Mouse (Mus musculus): ENCODE measurements around the gene Klf11. TPM values are rescaled to one million over a fixed set of nuclear protein-coding genes. Genes with fewer than 3 reads are reported as not detected.

Gene Klf11
- polyA plus RNA-seq, 1 experiment from 2014 or later, result 19.9 TPM

GRCm38 (mm10) chr12:24708824-24709218 is 57.7 kb downstream of the Klf11 start:
- Histone ChIP-seq H3K9me3 (no peaks in the 10 kb centered on the region), H3K27ac (no peak overlapping the region), H3K4me2 (peak overlapping the region; percentile 89), H3K36me3 (replicated peaks) (no peaks in the 10 kb centered on the region), H3K4me1 (peaks cover 28% of the 10 kb centered on the region), H3K9ac (peak overlapping the region; percentile 81), H3K27me3 (replicated peaks) (peaks cover 8% of the 10 kb centered on the region; the same call in 1 of the 2 replicates), H3K4me3 (peak overlapping the region; percentile 95)
- ATAC-seq (replicated peaks), result peak; percentile 2; the same call in 1 of the 2 replicates
- under 1% methylated on average over 17 of the region's 17 CpGs for WGBS

GRCm38 (mm10) chr12:24709409-24709808 is 58.3 kb downstream of the Klf11 start:
- no peaks in the 10 kb centered on the region for H3K36me3 ChIP-seq (replicated peaks)
- peaks cover 8% of the 10 kb centered on the region; the same call in 1 of the 2 replicates for H3K27me3 ChIP-seq (replicated peaks)
- H3K4me1 ChIP-seq, result peaks cover 28% of the 10 kb centered on the region
- 29% methylated on average over 6 of the region's 6 CpGs for WGBS
- no peaks in the 10 kb centered on the region for H3K9me3 ChIP-seq
- peak overlapping the region; percentile 95 for H3K4me3 ChIP-seq
- H3K9ac ChIP-seq, result no peak overlapping the region
- H3K27ac ChIP-seq, result no peak overlapping the region
- peak overlapping the region; percentile 89 for H3K4me2 ChIP-seq
- ATAC-seq (replicated peaks), result no peak

GRCm38 (mm10) chr12:24709831-24710508 is 58.9 kb downstream of the Klf11 start:
- peak overlapping the region; percentile 95; the same call in 1 of the 2 replicates for H3K4me3 ChIP-seq
- no peak overlapping the region for H3K9ac ChIP-seq
- no peak overlapping the region for H3K27ac ChIP-seq
- peaks cover 28% of the 10 kb centered on the region for H3K4me1 ChIP-seq
- peak overlapping the region; percentile 89; the same call in 1 of the 2 replicates for H3K4me2 ChIP-seq
- 33% methylated on average over 5 of the region's 5 CpGs for WGBS
- no peaks in the 10 kb centered on the region for H3K9me3 ChIP-seq
- no peaks in the 10 kb centered on the region for H3K36me3 ChIP-seq (replicated peaks)
- H3K27me3 ChIP-seq (replicated peaks), result peaks cover 8% of the 10 kb centered on the region; the same call in 1 of the 2 replicates
- ATAC-seq (replicated peaks), result 0 out of 2 replicates have a peak, but pooled peaks have one; percentile 12

DNA sequence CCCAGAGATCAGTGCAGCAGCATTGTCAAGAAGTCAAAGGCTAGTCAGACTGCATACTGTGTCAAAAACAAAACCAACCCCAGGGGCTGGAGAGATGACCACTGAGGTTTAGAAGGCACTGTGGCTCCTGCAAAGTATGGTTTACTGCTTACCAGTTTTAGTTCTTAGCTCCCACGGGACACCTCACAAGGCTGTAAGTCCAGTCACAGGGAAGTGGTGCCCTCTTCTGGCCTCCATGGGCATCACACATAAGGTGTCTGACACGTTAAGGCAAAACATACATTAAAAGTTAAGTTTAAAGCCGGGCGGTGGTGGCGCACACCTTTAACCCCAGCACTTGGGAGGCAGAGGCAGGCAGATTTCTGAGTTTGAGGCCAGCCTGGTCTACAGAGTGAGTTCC is 59.6 kb downstream of the Klf11 start:
- H3K27me3 ChIP-seq (replicated peaks), result peaks cover 8% of the 10 kb centered on the region; the same call in 1 of the 2 replicates
- no peaks in the 10 kb centered on the region for H3K36me3 ChIP-seq (replicated peaks)
- H3K27ac ChIP-seq, result no peak overlapping the region
- H3K4me3 ChIP-seq, result no peak overlapping the region
- WGBS, result 54% methylated on average over 5 of the region's 5 CpGs
- no peaks in the 10 kb centered on the region for H3K9me3 ChIP-seq
- no peak overlapping the region for H3K9ac ChIP-seq
- ATAC-seq (replicated peaks), result no peak
- peaks cover 28% of the 10 kb centered on the region for H3K4me1 ChIP-seq
- no peak overlapping the region for H3K4me2 ChIP-seq

Other genes starting within 250 kb of the Klf11 start
- 33.4 and 38.7 TPM in 2 replicates for gene Taf1b, start 152.9 kb upstream of the Klf11 start, polyA plus RNA-seq (2015; fragmentation: Nextera tagmentation; extraction: Ambion mirVana)
- 1.0 and 1.1 TPM in 2 replicates for gene Grhl1, start 79.0 kb upstream of the Klf11 start, polyA plus RNA-seq (2015; fragmentation: Nextera tagmentation; extraction: Ambion mirVana)
- 1.8 and 3.3 TPM in 2 replicates for gene Cys1, start 30.5 kb downstream of the Klf11 start, polyA plus RNA-seq (2015; fragmentation: Nextera tagmentation; extraction: Ambion mirVana)
- gene Rrm2, start 57.0 kb downstream of the Klf11 start, polyA plus RNA-seq (2015; fragmentation: Nextera tagmentation; extraction: Ambion mirVana), result 46.2 and 48.6 TPM in 2 replicates
- gene Mboat2, start 179.6 kb downstream of the Klf11 start, polyA plus RNA-seq (2015; fragmentation: Nextera tagmentation; extraction: Ambion mirVana), result 68.6 and 71.5 TPM in 2 replicates